Mouse (Mus musculus): ENCODE data around the gene Hist2h2aa1. TPM values are rescaled to one million over a fixed set of nuclear protein-coding genes. Genes with fewer than 3 reads are reported as not detected.
"Not testable (repeated sequence)": the region's sequence is repeated elsewhere in the genome, so short reads cannot be mapped to it uniquely, and the experiment has no call there.

Hist2h2aa1 gene
- polyA plus RNA-seq, 1 experiment from 2014 or later = 11.8 TPM

- H3K27me3 ChIP-seq (ENCODE audit: control insufficient read depth, insufficient read depth, low read length) = peaks cover 6% of the 10 kb centered on the region
- WGBS = 11% methylated on average over 4 of the region's 4 CpGs
- H3K4me1 ChIP-seq (ENCODE audit: control insufficient read depth, insufficient read depth, low read length) = no peaks in the 10 kb centered on the region
- no peaks in the 10 kb centered on the region for H3K9me3 ChIP-seq (replicated peaks; ENCODE audit: control insufficient read depth, low read length)
- no peak overlapping the region for H3K27ac ChIP-seq (ENCODE audit: low read length)
- no peak overlapping the region for H3K4me3 ChIP-seq (ENCODE audit: low read length)
- H3K36me3 ChIP-seq (ENCODE audit: control insufficient read depth, insufficient read depth) = no peaks in the 10 kb centered on the region
- H3K9ac ChIP-seq (ENCODE audit: low read length) = no peak overlapping the region
- ATAC-seq (replicated peaks; ENCODE audit: extremely low read depth, insufficient read depth, low FRiP score) = no peak
- H3K4me2 ChIP-seq (ENCODE audit: low read depth, low read length) = peak overlapping the region; percentile 47
These were observed 39.2 kb downstream of the Hist2h2aa1 start for GRCm38 (mm10) chr3:96284457-96284856.

- not testable (repeated sequence) for H3K27ac ChIP-seq (ENCODE audit: low read length); H3K36me3 ChIP-seq (ENCODE audit: control insufficient read depth, insufficient read depth); H3K9ac ChIP-seq (ENCODE audit: low read length); H3K4me3 ChIP-seq (ENCODE audit: low read length); H3K27me3 ChIP-seq (ENCODE audit: control insufficient read depth, insufficient read depth, low read length); H3K4me2 ChIP-seq (ENCODE audit: low read depth, low read length); ATAC-seq (replicated peaks; ENCODE audit: extremely low read depth, insufficient read depth, low FRiP score); H3K9me3 ChIP-seq (replicated peaks; ENCODE audit: control insufficient read depth, low read length); H3K4me1 ChIP-seq (ENCODE audit: control insufficient read depth, insufficient read depth, low read length)
- 86% methylated on average over 11 of the region's 11 CpGs for whole genome bisulfite sequencing
These were observed 42.0 kb downstream of the Hist2h2aa1 start for GRCm38 (mm10) chr3:96287334-96287733.

GRCm38 (mm10) chr3:96289201-96289600 is 43.9 kb downstream of the Hist2h2aa1 start:
- 64% methylated on average over 3 of the region's 3 CpGs for WGBS
- Histone ChIP-seq H3K4me1 (ENCODE audit: control insufficient read depth, insufficient read depth, low read length) (no peaks in the 10 kb centered on the region), H3K9ac (ENCODE audit: low read length) (no peak overlapping the region), H3K27me3 (ENCODE audit: control insufficient read depth, insufficient read depth, low read length) (no peaks in the 10 kb centered on the region), H3K36me3 (ENCODE audit: control insufficient read depth, insufficient read depth) (no peaks in the 10 kb centered on the region), H3K4me2 (ENCODE audit: low read depth, low read length) (no peak overlapping the region), H3K4me3 (ENCODE audit: low read length) (no peak overlapping the region), H3K9me3 (replicated peaks; ENCODE audit: control insufficient read depth, low read length) (no peaks in the 10 kb centered on the region), H3K27ac (ENCODE audit: low read length) (no peak overlapping the region)
- no peak for ATAC-seq (replicated peaks; ENCODE audit: extremely low read depth, insufficient read depth, low FRiP score)

- not testable (repeated sequence) for ATAC-seq (replicated peaks; ENCODE audit: extremely low read depth, insufficient read depth, low FRiP score); H3K4me3 ChIP-seq (ENCODE audit: low read length)
- WGBS = 87% methylated on average over 3 of the region's 3 CpGs
These were observed 45.4 kb downstream of the Hist2h2aa1 start for GRCm38 (mm10) chr3:96290727-96291126.

GRCm38 (mm10) chr3:96292641-96293040 is 47.3 kb downstream of the Hist2h2aa1 start:
- H3K27ac ChIP-seq (ENCODE audit: low read length) = no peak overlapping the region
- no peaks in the 10 kb centered on the region for H3K4me1 ChIP-seq (ENCODE audit: control insufficient read depth, insufficient read depth, low read length)
- no peak overlapping the region for H3K9ac ChIP-seq (ENCODE audit: low read length)
- no peaks in the 10 kb centered on the region for H3K27me3 ChIP-seq (ENCODE audit: control insufficient read depth, insufficient read depth, low read length)
- no peak overlapping the region for H3K4me3 ChIP-seq (ENCODE audit: low read length)
- no peaks in the 10 kb centered on the region for H3K36me3 ChIP-seq (ENCODE audit: control insufficient read depth, insufficient read depth)
- H3K4me2 ChIP-seq (ENCODE audit: low read depth, low read length) = no peak overlapping the region
- peaks cover 6% of the 10 kb centered on the region; the same call in 1 of the 2 replicates for H3K9me3 ChIP-seq (replicated peaks; ENCODE audit: control insufficient read depth, low read length)
- WGBS = 71% methylated on average over 6 of the region's 6 CpGs
- ATAC-seq (replicated peaks; ENCODE audit: extremely low read depth, insufficient read depth, low FRiP score) = no peak

More at GRCm38 (mm10) chr3:96290727-96291126, 45.4 kb downstream of the Hist2h2aa1 start:
- H3K4me2 ChIP-seq (ENCODE audit: low read depth, low read length); H3K36me3 ChIP-seq (ENCODE audit: control insufficient read depth, insufficient read depth); H3K27ac ChIP-seq (ENCODE audit: low read length); H3K9ac ChIP-seq (ENCODE audit: low read length); H3K27me3 ChIP-seq (ENCODE audit: control insufficient read depth, insufficient read depth, low read length); H3K4me1 ChIP-seq (ENCODE audit: control insufficient read depth, insufficient read depth, low read length); H3K9me3 ChIP-seq (replicated peaks; ENCODE audit: control insufficient read depth, low read length): not testable (repeated sequence)

- H3K27ac ChIP-seq (ENCODE audit: low read length) = no peak overlapping the region
- no peak overlapping the region for H3K9ac ChIP-seq (ENCODE audit: low read length)
- no peak overlapping the region for H3K4me3 ChIP-seq (ENCODE audit: low read length)
- peaks cover 6% of the 10 kb centered on the region; the same call in 1 of the 2 replicates for H3K9me3 ChIP-seq (replicated peaks; ENCODE audit: control insufficient read depth, low read length)
- ATAC-seq (replicated peaks; ENCODE audit: extremely low read depth, insufficient read depth, low FRiP score) = no peak
- 47% methylated on average over 5 of the region's 5 CpGs for WGBS
- no peak overlapping the region for H3K4me2 ChIP-seq (ENCODE audit: low read depth, low read length)
- H3K27me3 ChIP-seq (ENCODE audit: control insufficient read depth, insufficient read depth, low read length) = no peaks in the 10 kb centered on the region
- H3K36me3 ChIP-seq (ENCODE audit: control insufficient read depth, insufficient read depth) = no peaks in the 10 kb centered on the region
- no peaks in the 10 kb centered on the region for H3K4me1 ChIP-seq (ENCODE audit: control insufficient read depth, insufficient read depth, low read length)
These were observed 48.1 kb downstream of the Hist2h2aa1 start for GRCm38 (mm10) chr3:96293368-96293767.

- H3K4me3 ChIP-seq (ENCODE audit: low read length) = no peak within 1 kb of the TSS
- WGBS = 70% methylated on average over 4 of the region's 4 CpGs
- no peak within 1 kb of the TSS for H3K4me2 ChIP-seq (ENCODE audit: low read depth, low read length)
These were observed 48.5 kb downstream of the Hist2h2aa1 start, which contains the start of gene Fcgr1 for GRCm38 (mm10) chr3:96293787-96294186. TSS of gene Fcgr1 (minus strand) at chr3:96293969.

More at GRCm38 (mm10) chr3:96293787-96294186, 48.5 kb downstream of the Hist2h2aa1 start, which contains the start of gene Fcgr1:
- Histone ChIP-seq H3K9me3 (replicated peaks; ENCODE audit: control insufficient read depth, low read length) (peaks cover 6% of the 10 kb centered on the region; the same call in 1 of the 2 replicates), H3K27me3 (ENCODE audit: control insufficient read depth, insufficient read depth, low read length) (no peaks in the 10 kb centered on the region), H3K9ac (ENCODE audit: low read length) (no peak within 1 kb of the TSS), H3K36me3 (ENCODE audit: control insufficient read depth, insufficient read depth) (no peaks in the 10 kb centered on the region), H3K4me1 (ENCODE audit: control insufficient read depth, insufficient read depth, low read length) (no peaks in the 10 kb centered on the region), H3K27ac (ENCODE audit: low read length) (no peak within 1 kb of the TSS)
- ATAC-seq (replicated peaks; ENCODE audit: extremely low read depth, insufficient read depth, low FRiP score) = no peak

Small RNA genes lying within 50 kb of the gene (microRNA-seq; reads per million reads assigned to microRNA genes)
- gene Gm44492 (not detected), gene Gm47311 (not detected), gene Gm47313 (not detected)

Other genes with a start within 250 kb of the Hist2h2aa1 start
- gene Plekho1, start 249.5 kb upstream of the Hist2h2aa1 start, polyA plus RNA-seq (2015; fragmentation: Nextera tagmentation; extraction: Ambion mirVana) = 63.3 and 67.1 TPM in 2 replicates
- gene Vps45, start 187.0 kb upstream of the Hist2h2aa1 start, polyA plus RNA-seq (2015; fragmentation: Nextera tagmentation; extraction: Ambion mirVana) = 34.6 and 39.4 TPM in 2 replicates
- gene Otud7b, start 141.0 kb upstream of the Hist2h2aa1 start, polyA plus RNA-seq (2015; fragmentation: Nextera tagmentation; extraction: Ambion mirVana) = 18.6 and 21.4 TPM in 2 replicates
- 8.7 and 9.4 TPM in 2 replicates for gene Mtmr11, start 83.5 kb upstream of the Hist2h2aa1 start, polyA plus RNA-seq (2015; fragmentation: Nextera tagmentation; extraction: Ambion mirVana)
- 91.8 and 92.8 TPM in 2 replicates for gene Sf3b4, start 73.2 kb upstream of the Hist2h2aa1 start, polyA plus RNA-seq (2015; fragmentation: Nextera tagmentation; extraction: Ambion mirVana)
- gene Sv2a, start 64.3 kb upstream of the Hist2h2aa1 start, polyA plus RNA-seq (2015; fragmentation: Nextera tagmentation; extraction: Ambion mirVana) = 11.6 and 13.9 TPM in 2 replicates
- gene Bola1, start 25.8 kb upstream of the Hist2h2aa1 start, polyA plus RNA-seq (2015; fragmentation: Nextera tagmentation; extraction: Ambion mirVana) = 40.0 and 43.5 TPM in 2 replicates
- not detected in 2 replicates for gene Hist2h2ab, start 25.6 kb upstream of the Hist2h2aa1 start, polyA plus RNA-seq (2015; fragmentation: Nextera tagmentation; extraction: Ambion mirVana)
- gene Hist2h2ac, start 24.6 kb upstream of the Hist2h2aa1 start, polyA plus RNA-seq (2015; fragmentation: Nextera tagmentation; extraction: Ambion mirVana) = 5.0 and 6.4 TPM in 2 replicates
- 7.8 and 9.4 TPM in 2 replicates for gene Hist2h2be, start 24.4 kb upstream of the Hist2h2aa1 start, polyA plus RNA-seq (2015; fragmentation: Nextera tagmentation; extraction: Ambion mirVana)
- 2.7 and 3.8 TPM in 2 replicates for gene Hist2h3c2, start 6.4 kb upstream of the Hist2h2aa1 start, polyA plus RNA-seq (2015; fragmentation: Nextera tagmentation; extraction: Ambion mirVana)
- 37.9 and 41.1 TPM in 2 replicates for gene Hist2h2aa2, start 5.2 kb upstream of the Hist2h2aa1 start, polyA plus RNA-seq (2015; fragmentation: Nextera tagmentation; extraction: Ambion mirVana)
- gene Hist2h3c1, start 1.2 kb downstream of the Hist2h2aa1 start, polyA plus RNA-seq (2015; fragmentation: Nextera tagmentation; extraction: Ambion mirVana) = 0.76 and 1.2 TPM in 2 replicates
- gene Hist2h4, start 17.8 kb downstream of the Hist2h2aa1 start, polyA plus RNA-seq (2015; fragmentation: Nextera tagmentation; extraction: Ambion mirVana) = 2.4 and 5.8 TPM in 2 replicates
- 17.2 and 25.2 TPM in 2 replicates for gene Hist2h3b, start 23.2 kb downstream of the Hist2h2aa1 start, polyA plus RNA-seq (2015; fragmentation: Nextera tagmentation; extraction: Ambion mirVana)
- 3.7 and 4.1 TPM in 2 replicates for gene Hist2h2bb, start 24.3 kb downstream of the Hist2h2aa1 start, polyA plus RNA-seq (2015; fragmentation: Nextera tagmentation; extraction: Ambion mirVana)
- 1.6 and 2.5 TPM in 2 replicates for gene Fcgr1, start 48.5 kb downstream of the Hist2h2aa1 start, polyA plus RNA-seq (2015; fragmentation: Nextera tagmentation; extraction: Ambion mirVana)
- 1.3 and 1.5 TPM in 2 replicates for gene BC107364, start 206.8 kb downstream of the Hist2h2aa1 start, polyA plus RNA-seq (2015; fragmentation: Nextera tagmentation; extraction: Ambion mirVana)